Mouse (Mus musculus): ENCODE measurements around the gene Recql5. TPM values are rescaled to one million over a fixed set of nuclear protein-coding genes. Genes with fewer than 3 reads are reported as not detected.

Recql5 gene
- polyA plus RNA-seq, 1 experiment from 2014 or later: 9.1 TPM

- H3K27ac ChIP-seq: 0 out of 2 replicates have a peak overlapping the region, but pooled peaks have one; percentile 99
- no peak overlapping the region for H3K9ac ChIP-seq
- no peaks in the 10 kb centered on the region for H3K9me3 ChIP-seq (replicated peaks)
- H3K27me3 ChIP-seq: no peaks in the 10 kb centered on the region
- no peak overlapping the region for H3K4me3 ChIP-seq
- WGBS: 87% methylated on average over 5 of the region's 5 CpGs
- H3K36me3 ChIP-seq: peaks cover 17% of the 10 kb centered on the region
- H3K4me2 ChIP-seq: no peak overlapping the region
- H3K4me1 ChIP-seq (replicated peaks): peaks cover 52% of the 10 kb centered on the region
- no peak for ATAC-seq (replicated peaks; ENCODE audit: insufficient number of reproducible peaks, insufficient read depth, low FRiP score, low read depth)
Observed at GRCm38 (mm10) chr11:115906521-115906920, 26.8 kb downstream of the Recql5 start.

DNA sequence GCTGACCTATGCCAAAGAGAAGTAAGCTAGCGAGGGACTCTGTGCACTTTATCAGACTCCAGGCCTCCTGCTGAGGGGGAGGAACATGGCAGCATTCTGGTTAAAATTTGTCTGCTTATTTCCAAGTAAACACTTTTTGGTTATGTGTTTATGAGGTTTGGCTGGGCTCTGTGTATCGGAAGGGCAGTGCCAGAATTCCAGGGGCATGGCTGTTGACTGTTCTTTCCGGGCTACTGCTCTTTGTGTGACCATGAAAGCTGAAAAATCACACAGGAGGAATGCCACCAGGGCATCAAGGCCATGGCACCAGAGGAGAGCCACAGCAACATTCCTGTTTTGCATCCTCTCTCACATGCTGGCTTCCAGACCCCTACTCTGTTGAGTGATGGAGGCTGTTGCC, 27.2 kb downstream of the Recql5 start:
- WGBS: 74% methylated on average over 3 of the region's 3 CpGs

DNA sequence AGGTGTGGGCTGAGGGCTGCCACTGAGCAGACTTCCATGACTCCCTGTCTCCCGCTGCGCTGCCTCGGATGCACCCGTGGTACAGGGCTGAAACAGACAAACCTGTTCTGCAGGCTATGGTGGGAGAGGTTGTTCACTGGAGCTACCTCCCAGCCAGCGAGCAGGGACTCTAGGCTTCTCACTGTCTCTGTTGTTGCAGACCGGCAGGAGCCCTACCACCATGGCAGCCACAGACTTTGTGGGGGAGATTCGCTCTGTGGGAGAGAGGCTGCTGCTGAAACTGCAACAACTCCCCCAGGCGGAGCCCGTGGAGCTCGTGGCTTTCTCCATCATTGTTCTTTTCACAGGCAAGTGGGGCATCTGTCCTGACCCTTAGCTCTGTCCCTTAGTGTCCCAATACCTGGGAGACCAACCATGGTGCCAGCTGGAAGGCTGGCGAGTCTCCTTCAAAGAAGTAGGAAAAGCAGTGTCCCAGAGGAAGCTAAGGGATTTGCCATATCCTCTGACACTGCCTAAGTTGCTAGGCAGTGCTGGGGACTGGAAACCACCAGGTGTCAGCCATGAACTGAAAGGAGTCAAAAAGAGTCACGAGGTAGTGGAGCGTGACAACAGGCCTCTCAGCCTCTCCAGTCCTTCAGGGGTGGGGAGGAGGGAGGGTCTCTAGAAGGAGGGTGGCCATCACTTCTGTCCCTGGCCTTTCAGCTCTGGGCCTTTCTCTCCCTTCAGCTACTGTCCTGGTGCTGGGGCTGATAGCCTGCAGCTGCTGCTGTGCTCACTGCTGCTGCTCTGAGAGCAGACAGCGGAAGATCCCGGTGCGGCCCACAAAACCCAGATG, 28.1 kb downstream of the Recql5 start:
- H3K9me3 ChIP-seq (replicated peaks): no peaks in the 10 kb centered on the region
- ATAC-seq (replicated peaks; ENCODE audit: insufficient number of reproducible peaks, insufficient read depth, low FRiP score, low read depth): no peak
- H3K27ac ChIP-seq: peak overlapping the region; percentile 99
- WGBS: 57% methylated on average over 16 of the region's 16 CpGs
- peaks cover 17% of the 10 kb centered on the region for H3K36me3 ChIP-seq
- H3K9ac ChIP-seq: peak overlapping the region; percentile 30; the same call in 1 of the 2 replicates
- no peak overlapping the region for H3K4me3 ChIP-seq
- H3K27me3 ChIP-seq: no peaks in the 10 kb centered on the region
- H3K4me1 ChIP-seq (replicated peaks): peaks cover 61% of the 10 kb centered on the region
- no peak overlapping the region; the same call in 1 of the 2 replicates for H3K4me2 ChIP-seq

More for the DNA sequence above, 27.2 kb downstream of the Recql5 start:
- Histone ChIP-seq H3K9me3 (replicated peaks) (no peaks in the 10 kb centered on the region), H3K9ac (no peak overlapping the region), H3K4me2 (no peak overlapping the region), H3K27me3 (no peaks in the 10 kb centered on the region), H3K36me3 (peaks cover 17% of the 10 kb centered on the region), H3K4me1 (replicated peaks) (peaks cover 52% of the 10 kb centered on the region), H3K27ac (peak overlapping the region; percentile 99; the same call in 1 of the 2 replicates), H3K4me3 (no peak overlapping the region)
- ATAC-seq (replicated peaks; ENCODE audit: insufficient number of reproducible peaks, insufficient read depth, low FRiP score, low read depth): no peak

DNA sequence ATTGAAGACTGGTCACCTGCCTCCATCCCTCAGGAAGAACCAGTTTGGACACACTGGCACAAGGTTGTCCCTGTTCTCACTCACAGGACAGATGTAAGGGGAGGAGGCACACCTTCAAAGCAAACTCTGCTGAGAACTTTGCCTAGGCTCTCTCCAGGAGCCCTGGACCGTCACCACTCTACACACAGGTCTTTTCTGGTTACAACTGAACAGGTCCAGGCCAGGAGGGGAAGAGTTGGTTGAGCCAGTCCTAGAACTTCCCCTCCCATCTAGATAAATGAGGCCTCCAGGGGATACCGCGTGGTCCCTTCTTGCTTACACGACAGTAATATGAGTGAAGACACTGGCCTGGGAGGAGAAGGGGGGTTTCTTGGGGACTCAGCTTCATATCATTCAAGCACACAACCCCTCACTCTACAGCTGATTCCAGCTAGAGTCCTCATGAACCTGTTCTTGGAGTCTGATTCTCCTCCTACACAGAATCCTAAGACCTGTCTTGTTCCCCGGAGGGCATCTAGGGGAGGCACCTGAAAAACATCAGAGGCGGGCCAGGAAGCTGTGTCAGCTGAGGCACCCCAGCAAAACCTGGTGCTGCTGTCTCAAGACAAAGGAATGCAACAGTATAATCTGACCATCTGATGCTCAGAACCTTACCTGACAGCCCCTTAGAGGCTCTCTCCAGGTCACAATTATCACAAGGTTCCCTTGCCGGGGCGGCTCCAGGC, 28.9 kb downstream of the Recql5 start:
- Histone ChIP-seq H3K4me2 (peak overlapping the region; percentile 73), H3K4me3 (no peak overlapping the region), H3K36me3 (peaks cover 17% of the 10 kb centered on the region), H3K9me3 (replicated peaks) (no peaks in the 10 kb centered on the region), H3K9ac (peak overlapping the region; percentile 35), H3K27me3 (no peaks in the 10 kb centered on the region), H3K27ac (peak overlapping the region; percentile 99), H3K4me1 (replicated peaks) (peaks cover 68% of the 10 kb centered on the region)
- WGBS: 67% methylated on average over 8 of the region's 8 CpGs
- ATAC-seq (replicated peaks; ENCODE audit: insufficient number of reproducible peaks, insufficient read depth, low FRiP score, low read depth): no peak

GRCm38 (mm10) chr11:115903384-115904230, 29.7 kb downstream of the Recql5 start:
- Histone ChIP-seq H3K4me1 (replicated peaks) (peaks cover 76% of the 10 kb centered on the region), H3K27ac (peak overlapping the region; percentile 99), H3K36me3 (peaks cover 17% of the 10 kb centered on the region), H3K27me3 (no peaks in the 10 kb centered on the region), H3K4me2 (peak overlapping the region; percentile 73), H3K4me3 (no peak overlapping the region), H3K9me3 (replicated peaks) (no peaks in the 10 kb centered on the region), H3K9ac (peak overlapping the region; percentile 35)
- 36% methylated on average over 11 of the region's 11 CpGs for WGBS
- peak; percentile 80 for ATAC-seq (replicated peaks; ENCODE audit: insufficient number of reproducible peaks, insufficient read depth, low FRiP score, low read depth)

GRCm38 (mm10) chr11:115902831-115903230, 30.4 kb downstream of the Recql5 start:
- WGBS: 26% methylated on average over 1 of the region's 1 CpGs
- Histone ChIP-seq H3K4me3 (peak overlapping the region; percentile 54; the same call in 1 of the 2 replicates), H3K36me3 (peaks cover 10% of the 10 kb centered on the region; the same call in 1 of the 2 replicates), H3K9me3 (replicated peaks) (no peaks in the 10 kb centered on the region), H3K27me3 (no peaks in the 10 kb centered on the region), H3K4me1 (replicated peaks) (peaks cover 80% of the 10 kb centered on the region), H3K9ac (peak overlapping the region; percentile 63), H3K4me2 (peak overlapping the region; percentile 73), H3K27ac (peak overlapping the region; percentile 99)
- ATAC-seq (replicated peaks; ENCODE audit: insufficient number of reproducible peaks, insufficient read depth, low FRiP score, low read depth): no peak

DNA sequence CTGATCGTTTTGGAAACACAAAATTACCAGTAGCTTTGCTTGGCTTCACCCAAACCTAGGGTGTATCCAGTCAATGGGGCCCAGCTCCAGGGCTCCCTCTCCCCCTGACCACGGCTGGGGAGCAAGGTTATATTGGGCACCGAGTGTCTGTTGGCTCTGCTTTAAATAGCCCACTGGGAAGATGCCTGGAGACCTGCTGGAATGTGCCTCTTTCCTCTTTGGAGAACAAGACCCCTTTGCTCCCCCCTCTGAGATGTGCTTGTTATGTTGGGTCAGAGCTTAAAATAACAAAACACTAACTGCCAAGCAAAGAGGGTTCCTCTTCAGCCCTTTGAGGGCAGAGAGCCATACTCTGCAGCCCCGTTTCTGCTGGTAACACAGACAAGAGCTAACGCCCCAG, 31.1 kb downstream of the Recql5 start:
- WGBS: 21% methylated on average over 5 of the region's 5 CpGs
- H3K9ac ChIP-seq: peak overlapping the region; percentile 63
- peaks cover 80% of the 10 kb centered on the region for H3K4me1 ChIP-seq (replicated peaks)
- peak overlapping the region; percentile 73 for H3K4me2 ChIP-seq
- H3K27ac ChIP-seq: peak overlapping the region; percentile 99
- ATAC-seq (replicated peaks; ENCODE audit: insufficient number of reproducible peaks, insufficient read depth, low FRiP score, low read depth): peak; percentile 68
- H3K27me3 ChIP-seq: no peaks in the 10 kb centered on the region
- H3K4me3 ChIP-seq: peak overlapping the region; percentile 54
- peaks cover 10% of the 10 kb centered on the region; the same call in 1 of the 2 replicates for H3K36me3 ChIP-seq
- H3K9me3 ChIP-seq (replicated peaks): no peaks in the 10 kb centered on the region

DNA sequence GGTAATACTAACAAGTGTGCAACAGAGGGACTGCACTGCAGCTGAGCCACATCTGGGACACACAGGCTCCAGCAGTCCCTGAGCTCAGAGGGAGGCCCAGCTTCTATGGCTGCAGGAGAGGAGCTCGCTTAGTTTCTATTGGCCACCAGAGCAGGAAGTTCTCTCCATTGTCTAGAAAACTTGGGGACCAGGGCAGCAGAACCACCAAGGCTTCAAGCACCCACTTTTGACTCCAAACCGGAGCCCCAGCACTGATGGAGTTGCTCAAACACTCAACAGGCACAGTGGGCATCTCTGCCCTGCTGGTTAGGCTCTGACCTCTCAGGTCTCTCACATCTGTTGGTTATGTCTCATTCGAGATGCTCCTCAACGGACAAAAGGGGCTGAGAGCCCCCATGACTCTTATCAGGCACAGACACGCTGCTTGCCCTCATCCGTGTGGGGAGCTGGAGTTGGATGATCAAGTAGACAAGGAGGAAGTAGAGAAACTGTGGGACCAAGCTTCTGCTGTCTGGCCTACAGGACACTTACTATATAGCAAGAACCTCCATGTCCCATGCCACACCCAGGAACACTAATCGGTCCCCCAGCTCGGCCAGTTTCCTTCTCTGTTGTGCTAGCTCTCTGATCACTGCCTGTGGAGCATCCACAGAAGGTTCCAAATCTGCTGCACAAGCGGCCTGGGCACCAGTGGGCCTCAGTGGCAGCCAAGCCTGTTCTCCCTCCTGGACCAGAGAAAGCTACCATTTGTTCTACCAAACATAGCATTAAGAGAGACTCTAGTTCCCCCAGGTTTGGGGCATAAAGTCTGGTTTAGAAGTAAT, 31.7 kb downstream of the Recql5 start:
- peaks cover 10% of the 10 kb centered on the region; the same call in 1 of the 2 replicates for H3K36me3 ChIP-seq
- H3K4me3 ChIP-seq: peak overlapping the region; percentile 54
- H3K27me3 ChIP-seq: no peaks in the 10 kb centered on the region
- peaks cover 80% of the 10 kb centered on the region for H3K4me1 ChIP-seq (replicated peaks)
- H3K9me3 ChIP-seq (replicated peaks): no peaks in the 10 kb centered on the region
- no peak for ATAC-seq (replicated peaks; ENCODE audit: insufficient number of reproducible peaks, insufficient read depth, low FRiP score, low read depth)
- H3K4me2 ChIP-seq: peak overlapping the region; percentile 73
- H3K27ac ChIP-seq: peak overlapping the region; percentile 99
- WGBS: 63% methylated on average over 9 of the region's 9 CpGs
- H3K9ac ChIP-seq: peak overlapping the region; percentile 63

DNA sequence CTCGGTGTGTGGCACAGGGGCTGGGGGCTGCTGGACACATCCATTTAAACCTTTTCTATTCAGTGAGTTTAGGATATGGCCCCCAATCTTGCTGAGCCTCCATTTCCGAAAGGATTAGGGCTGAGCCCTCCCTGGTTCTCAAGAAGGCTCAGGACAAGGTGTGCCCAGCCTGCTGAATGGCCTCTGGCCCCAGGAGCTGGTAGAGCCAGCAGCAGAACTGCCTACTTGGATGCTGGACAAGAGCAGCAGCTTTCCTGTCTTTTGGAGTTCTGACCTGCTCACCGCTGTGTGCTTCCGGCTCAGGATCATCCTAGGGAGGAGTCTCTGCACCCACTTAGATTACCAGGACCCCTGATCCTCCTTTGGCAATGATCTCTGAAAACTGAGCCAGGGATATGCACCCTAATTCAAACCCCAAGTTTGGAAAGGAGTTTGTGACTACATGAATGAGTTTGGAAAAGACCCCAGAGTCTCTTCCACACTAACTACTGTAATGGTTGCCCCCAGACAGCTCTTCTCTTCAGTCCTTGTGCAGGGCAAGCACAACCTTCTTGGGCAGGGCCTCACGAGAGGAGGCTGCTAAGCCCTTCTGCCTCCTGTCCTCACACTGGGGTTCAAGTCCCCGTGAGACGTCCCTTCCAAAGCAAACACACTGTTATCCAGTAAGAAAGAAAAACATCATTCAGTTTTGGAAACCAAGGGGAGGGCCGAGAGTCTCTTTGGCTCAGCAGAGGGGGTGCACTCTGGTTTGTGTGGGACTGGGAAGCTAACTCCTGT, 32.5 kb downstream of the Recql5 start:
- Histone ChIP-seq H3K4me1 (replicated peaks) (peaks cover 74% of the 10 kb centered on the region), H3K9ac (peak overlapping the region; percentile 63), H3K4me2 (peak overlapping the region; percentile 73), H3K27ac (peak overlapping the region; percentile 99), H3K27me3 (no peaks in the 10 kb centered on the region), H3K36me3 (peaks cover 4% of the 10 kb centered on the region; the same call in 1 of the 2 replicates), H3K9me3 (replicated peaks) (no peaks in the 10 kb centered on the region), H3K4me3 (peak overlapping the region; percentile 54)
- no peak for ATAC-seq (replicated peaks; ENCODE audit: insufficient number of reproducible peaks, insufficient read depth, low FRiP score, low read depth)
- WGBS: 44% methylated on average over 8 of the region's 8 CpGs
